Mouse (Mus musculus) liver, embryonic 15.5 days (tissue): ENCODE data around the gene Gm49359. TPM values are rescaled to one million over a fixed set of nuclear protein-coding genes. Genes with fewer than 3 reads are reported as not detected.
A peak's percentile ranks its signal among the peaks of the same experiment; 100 is the strongest.
"Not testable (repeated sequence)": the region's sequence is repeated elsewhere in the genome, so short reads cannot be mapped to it uniquely, and the experiment has no call there.

Experiments used
- ATAC-seq: fragments of 200-750 bp; cut with Nextera tagmentation; 2 replicates; pipeline ENCODE4 v1.8.0; 2017; ENCODE audit warnings: moderate number of reproducible peaks, mild to moderate bottlenecking, moderate library complexity; ENCODE audit not compliant: insufficient read depth
- H3K27ac ChIP-seq: fragments of 300-500 bp; sonication (generic); replicated peaks from 2 replicates; pipeline ENCODE4 v1.5.1; 2015; ENCODE audit warnings: mild to moderate bottlenecking, inconsistent platforms
- H3K27me3 ChIP-seq: fragments of 300-500 bp; sonication (generic); 2 replicates; pipeline ENCODE4 v1.6.1; 2015; ENCODE audit warnings: mild to moderate bottlenecking, inconsistent platforms
- H3K36me3 ChIP-seq: fragments of 300-500 bp; sonication (generic); replicated peaks from 2 replicates; pipeline ENCODE4 v1.6.1; 2015; ENCODE audit warnings: moderate library complexity, mild to moderate bottlenecking, inconsistent platforms
- H3K4me1 ChIP-seq: fragments of 300-500 bp; sonication (generic); replicated peaks from 2 replicates; pipeline ENCODE4 v1.6.1; 2015; ENCODE audit warnings: inconsistent platforms
- H3K4me2 ChIP-seq: fragments of 300-500 bp; sonication (generic); 2 replicates; pipeline ENCODE4 v1.6.1; 2015; ENCODE audit warnings: moderate library complexity, mild to moderate bottlenecking, inconsistent platforms
- H3K4me3 ChIP-seq: fragments of 300-500 bp; sonication (generic); replicated peaks from 2 replicates; pipeline ENCODE4 v1.5.1; 2015; ENCODE audit warnings: mild to moderate bottlenecking, inconsistent platforms
- H3K9ac ChIP-seq: fragments of 300-500 bp; sonication (generic); 2 replicates; pipeline ENCODE4 v1.6.1; 2015; ENCODE audit warnings: moderate library complexity, mild to moderate bottlenecking, inconsistent platforms
- H3K9me3 ChIP-seq: fragments of 300-500 bp; sonication (generic); replicated peaks from 2 replicates; pipeline ENCODE4 v1.6.1; 2016; ENCODE audit warnings: inconsistent platforms
- WGBS: fragments of 180-500 bp; shearing (Covaris S2); methylation state at CpG from one replicate; pipeline ENCODE4 v1.1.7; 2015; ENCODE audit warnings: mixed read lengths; ENCODE audit not compliant: insufficient replicate concordance; 5-methylcytosine and 5-hydroxymethylcytosine counted together
- microRNA-seq: library from miRNA; unstranded; fragments of <30 nt; microRNA quantifications from one replicate; pipeline ENCODE4, GENCODE M21; 2016
- polyA plus RNA-seq: library from polyadenylated mRNA; unstranded; fragments of >200 nt; fragmentation: Nextera tagmentation; extraction: Ambion mirVana; gene quantifications from 2 replicates; pipeline ENCODE4 v1.2.1, GENCODE M21; 2015

Gene Gm49359
- polyA plus RNA-seq, result 2.0 and 2.6 TPM in 2 replicates

GRCm38 (mm10) chr13:62466424-62467334 lies at the start of gene Gm49359:
Gm49359 (minus strand) TSS chr13:62466832.
- Histone ChIP-seq H3K9ac (peak within 1 kb of the TSS; percentile 69), H3K4me2 (peak within 1 kb of the TSS; percentile 62), H3K4me3 (peak within 1 kb of the TSS; percentile 68), H3K27ac (0 out of 2 replicates have a peak within 1 kb of the TSS, but pooled peaks have one; percentile 45)
- peak; percentile 99 for ATAC-seq
- H3K9me3 ChIP-seq, H3K4me1 ChIP-seq, H3K27me3 ChIP-seq, H3K36me3 ChIP-seq: not testable (repeated sequence)
- WGBS, result 1% methylated on average over 28 of the region's 28 CpGs

- H3K9me3 ChIP-seq, ATAC-seq, H3K27me3 ChIP-seq, H3K4me1 ChIP-seq, H3K36me3 ChIP-seq, H3K27ac ChIP-seq, H3K4me3 ChIP-seq, H3K4me2 ChIP-seq, H3K9ac ChIP-seq: not testable (repeated sequence)
- 58% methylated on average over 1 of the region's 1 CpGs for WGBS
Observed at GRCm38 (mm10) chr13:62510641-62511420, 44.2 kb upstream of the Gm49359 start.

- not testable (repeated sequence) for H3K27me3 ChIP-seq, H3K27ac ChIP-seq, H3K4me2 ChIP-seq, H3K9ac ChIP-seq, H3K9me3 ChIP-seq, H3K4me3 ChIP-seq, H3K4me1 ChIP-seq, ATAC-seq, H3K36me3 ChIP-seq
- 83% methylated on average over 8 of the region's 8 CpGs for WGBS
Observed at GRCm38 (mm10) chr13:62472661-62473060, 6.0 kb upstream of the Gm49359 start.

- not testable (repeated sequence) for ATAC-seq, H3K27me3 ChIP-seq, H3K4me1 ChIP-seq, H3K4me3 ChIP-seq, H3K9me3 ChIP-seq, H3K4me2 ChIP-seq, H3K27ac ChIP-seq, H3K9ac ChIP-seq, H3K36me3 ChIP-seq
Observed at GRCm38 (mm10) chr13:62469947-62470346, 3.3 kb upstream of the Gm49359 start.

Small RNA genes lying within 50 kb of the gene (microRNA-seq; reads per million reads assigned to microRNA genes)
- gene Gm22256, result not detected

Other genes with a start within 250 kb of the Gm49359 start
- gene Gm3604, start 83.7 kb downstream of the Gm49359 start, polyA plus RNA-seq, result 2.7 and 2.9 TPM in 2 replicates
- not detected in 2 replicates for gene Zfp935, start 91.7 kb upstream of the Gm49359 start, polyA plus RNA-seq
- gene Zfp934, start 104.4 kb upstream of the Gm49359 start, polyA plus RNA-seq, result 4.5 and 4.7 TPM in 2 replicates
- gene 6720489N17Rik, start 157.3 kb upstream of the Gm49359 start, polyA plus RNA-seq, result 1.7 and 2.2 TPM in 2 replicates